Mouse (Mus musculus) embryonic facial prominence, embryonic 14.5 days (tissue): ENCODE results near the gene Pola2. TPM values are rescaled to one million over a fixed set of nuclear protein-coding genes. Genes with fewer than 3 reads are reported as not detected.

Experiments
- ATAC-seq: fragments of 200-750 bp; cut with Nextera tagmentation; 2 replicates; pipeline ENCODE4 v1.8.0; 2017; ENCODE audit warnings: low read depth, moderate number of reproducible peaks, moderate TSS enrichment
- DNase-seq: peaks from one replicate; pipeline ENCODE4 v3.0.0-alpha.2; 2015; ENCODE audit warnings: low spot score
- H3K27ac ChIP-seq: fragments of 300-500 bp; sonication (generic); replicated peaks from 2 replicates; pipeline ENCODE4 v1.5.1; 2014; ENCODE audit warnings: low read depth, mild to moderate bottlenecking, low read length, moderate library complexity
- H3K27me3 ChIP-seq: fragments of 300-500 bp; sonication (generic); replicated peaks from 2 replicates; pipeline ENCODE4 v1.6.1; 2014; ENCODE audit warnings: low read length; ENCODE audit not compliant: control insufficient read depth, insufficient read depth
- H3K36me3 ChIP-seq: fragments of 300-500 bp; sonication (generic); 2 replicates; pipeline ENCODE4 v1.6.1; 2014; ENCODE audit warnings: low read length, mixed read lengths; ENCODE audit not compliant: control insufficient read depth, insufficient read depth
- H3K4me1 ChIP-seq: fragments of 300-500 bp; sonication (generic); 2 replicates; pipeline ENCODE4 v1.6.1; 2014; ENCODE audit warnings: antibody characterized with exemption, low read length; ENCODE audit not compliant: control insufficient read depth, insufficient read depth
- H3K4me2 ChIP-seq: fragments of 300-500 bp; sonication (generic); 2 replicates; pipeline ENCODE4 v1.6.1; 2014; ENCODE audit warnings: low read depth, mild to moderate bottlenecking, low read length, moderate library complexity, mixed read lengths
- H3K4me3 ChIP-seq: fragments of 300-500 bp; sonication (generic); 2 replicates; pipeline ENCODE4 v1.5.1; 2014; ENCODE audit warnings: low read depth, mild to moderate bottlenecking, low read length
- H3K9ac ChIP-seq: fragments of 300-500 bp; sonication (generic); 2 replicates; pipeline ENCODE4 v1.6.1; 2014; ENCODE audit warnings: low read depth, mild to moderate bottlenecking, low read length, moderate library complexity, mixed read lengths
- H3K9me3 ChIP-seq: fragments of 300-500 bp; sonication (generic); 2 replicates; pipeline ENCODE4 v1.6.1; 2016; ENCODE audit warnings: low read length; ENCODE audit not compliant: control insufficient read depth
- WGBS: fragments of 180-500 bp; shearing (Covaris S2); extraction: QIAGEN DNeasy Blood & Tissue Kit; methylation state at CpG from one replicate; pipeline ENCODE4 v1.1.7; 2014; 5-methylcytosine and 5-hydroxymethylcytosine counted together
- polyA plus RNA-seq: library from polyadenylated mRNA; unstranded; fragments of >200 nt; fragmentation: Nextera tagmentation; extraction: Ambion mirVana; gene quantifications from 2 replicates; pipeline ENCODE4 v1.2.1, GENCODE M21; 2014

Gene Pola2
- polyA plus RNA-seq, 1 experiment from 2014 or later = 59.1 TPM

GRCm38 (mm10) chr19:5927532-5927931 lies 36.5 kb downstream of the Pola2 start:
- DNase-seq = no peak
- Histone ChIP-seq H3K36me3 (no peaks in the 10 kb centered on the region), H3K9me3 (no peaks in the 10 kb centered on the region), H3K27ac (no peak overlapping the region), H3K4me3 (no peak overlapping the region), H3K4me1 (peaks cover 21% of the 10 kb centered on the region), H3K9ac (no peak overlapping the region), H3K27me3 (no peaks in the 10 kb centered on the region; the same call in 1 of the 2 replicates), H3K4me2 (no peak overlapping the region)
- no peak for ATAC-seq
- WGBS = 56% methylated on average over 8 of the region's 8 CpGs

GRCm38 (mm10) chr19:5927026-5927425 lies 37.0 kb downstream of the Pola2 start:
- H3K4me2 ChIP-seq = no peak overlapping the region
- H3K4me1 ChIP-seq = peaks cover 21% of the 10 kb centered on the region
- ATAC-seq (no peak), DNase-seq (no peak)
- H3K27me3 ChIP-seq = no peaks in the 10 kb centered on the region; the same call in 1 of the 2 replicates
- no peaks in the 10 kb centered on the region for H3K9me3 ChIP-seq
- no peak overlapping the region for H3K4me3 ChIP-seq
- H3K36me3 ChIP-seq = no peaks in the 10 kb centered on the region
- H3K9ac ChIP-seq = no peak overlapping the region
- no peak overlapping the region for H3K27ac ChIP-seq
- WGBS = 61% methylated on average over 11 of the region's 11 CpGs

- no peaks in the 10 kb centered on the region for H3K36me3 ChIP-seq
- no peak for DNase-seq
- no peak for ATAC-seq
Observed at GRCm38 (mm10) chr19:5925311-5925855, 38.6 kb downstream of the Pola2 start.

GRCm38 (mm10) chr19:5924713-5925093 lies 39.3 kb downstream of the Pola2 start, which contains the start of gene Cdc42ep2:
TSS of gene Cdc42ep2 (minus strand) at chr19:5924816.
- Histone ChIP-seq H3K4me2 (peak within 1 kb of the TSS; percentile 96), H3K4me1 (peaks cover 17% of the 10 kb centered on the region), H3K4me3 (peak within 1 kb of the TSS; percentile 63), H3K9ac (peak within 1 kb of the TSS; percentile 60), H3K36me3 (no peaks in the 10 kb centered on the region), H3K27me3 (no peaks in the 10 kb centered on the region; the same call in 1 of the 2 replicates), H3K9me3 (no peaks in the 10 kb centered on the region), H3K27ac (peak within 1 kb of the TSS; percentile 77)
- ATAC-seq (peak; percentile 95), DNase-seq (peak; percentile 98)
- under 1% methylated on average over 15 of the region's 18 CpGs for WGBS

More at GRCm38 (mm10) chr19:5925311-5925855, 38.6 kb downstream of the Pola2 start:
- Histone ChIP-seq H3K9ac (peak overlapping the region; percentile 26; the same call in 1 of the 2 replicates), H3K4me3 (peak overlapping the region; percentile 63), H3K9me3 (no peaks in the 10 kb centered on the region), H3K4me1 (peaks cover 21% of the 10 kb centered on the region), H3K27ac (no peak overlapping the region; the same call in none of the 2 replicates), H3K27me3 (no peaks in the 10 kb centered on the region; the same call in 1 of the 2 replicates), H3K4me2 (peak overlapping the region; percentile 96)
- WGBS = 20% methylated on average over 11 of the region's 11 CpGs

GRCm38 (mm10) chr19:5923990-5924712 lies 39.9 kb downstream of the Pola2 start:
- no peaks in the 10 kb centered on the region for H3K9me3 ChIP-seq
- DNase-seq (peak; percentile 96), ATAC-seq (peak; percentile 85)
- peak overlapping the region; percentile 77 for H3K27ac ChIP-seq
- peak overlapping the region; percentile 63 for H3K4me3 ChIP-seq
- H3K27me3 ChIP-seq = no peaks in the 10 kb centered on the region; the same call in 1 of the 2 replicates
- peak overlapping the region; percentile 96 for H3K4me2 ChIP-seq
- peaks cover 17% of the 10 kb centered on the region for H3K4me1 ChIP-seq
- peak overlapping the region; percentile 60 for H3K9ac ChIP-seq
- whole genome bisulfite sequencing = under 1% methylated on average over 37 of the region's 38 CpGs
- H3K36me3 ChIP-seq = no peaks in the 10 kb centered on the region

- H3K4me3 ChIP-seq = no peak overlapping the region
- WGBS = 87% methylated on average over 3 of the region's 3 CpGs
- no peak overlapping the region for H3K27ac ChIP-seq
- H3K4me2 ChIP-seq = peak overlapping the region; percentile 96; the same call in 1 of the 2 replicates
- peaks cover 5% of the 10 kb centered on the region for H3K36me3 ChIP-seq
- H3K9ac ChIP-seq = 0 out of 2 replicates have a peak overlapping the region, but pooled peaks have one; percentile 6
- ATAC-seq (no peak), DNase-seq (no peak)
- no peaks in the 10 kb centered on the region for H3K9me3 ChIP-seq
- no peaks in the 10 kb centered on the region; the same call in 1 of the 2 replicates for H3K27me3 ChIP-seq
- peaks cover 11% of the 10 kb centered on the region for H3K4me1 ChIP-seq
Observed at GRCm38 (mm10) chr19:5922963-5923362, 41.0 kb downstream of the Pola2 start.

GRCm38 (mm10) chr19:5922119-5922942 lies 41.7 kb downstream of the Pola2 start:
- Histone ChIP-seq H3K4me3 (no peak overlapping the region; the same call in 1 of the 2 replicates), H3K4me2 (peak overlapping the region; percentile 96; the same call in 1 of the 2 replicates), H3K9ac (peak overlapping the region; percentile 34; the same call in 1 of the 2 replicates)

GRCm38 (mm10) chr19:5921715-5922114 lies 42.3 kb downstream of the Pola2 start:
- no peak overlapping the region; the same call in 1 of the 2 replicates for H3K4me3 ChIP-seq
- no peak for DNase-seq

More at GRCm38 (mm10) chr19:5922119-5922942, 41.7 kb downstream of the Pola2 start:
- no peak for DNase-seq
- 72% methylated on average over 15 of the region's 15 CpGs for WGBS
- H3K9me3 ChIP-seq = no peaks in the 10 kb centered on the region
- H3K4me1 ChIP-seq = peaks cover 10% of the 10 kb centered on the region
- H3K27ac ChIP-seq = no peak overlapping the region
- peaks cover 12% of the 10 kb centered on the region for H3K36me3 ChIP-seq
- no peak for ATAC-seq
- no peaks in the 10 kb centered on the region; the same call in 1 of the 2 replicates for H3K27me3 ChIP-seq

More at GRCm38 (mm10) chr19:5921715-5922114, 42.3 kb downstream of the Pola2 start:
- 19% methylated on average over 9 of the region's 9 CpGs for WGBS
- no peaks in the 10 kb centered on the region for H3K9me3 ChIP-seq
- no peaks in the 10 kb centered on the region; the same call in 1 of the 2 replicates for H3K27me3 ChIP-seq
- peaks cover 18% of the 10 kb centered on the region for H3K36me3 ChIP-seq
- H3K9ac ChIP-seq = 0 out of 2 replicates have a peak overlapping the region, but pooled peaks have one; percentile 49
- no peak overlapping the region for H3K27ac ChIP-seq
- peaks cover 7% of the 10 kb centered on the region; the same call in 1 of the 2 replicates for H3K4me1 ChIP-seq
- H3K4me2 ChIP-seq = peak overlapping the region; percentile 34; the same call in 1 of the 2 replicates
- ATAC-seq = 0 out of 2 replicates have a peak, but pooled peaks have one; percentile 4
